Mouse (Mus musculus) central nervous system, embryonic 18 days (tissue): ENCODE measurements around the gene Dok7. TPM values are rescaled to one million over a fixed set of nuclear protein-coding genes. Genes with fewer than 3 reads are reported as not detected.

Experiments used
- polyA plus RNA-seq: library from polyadenylated mRNA; depleted of rRNA; stranded (reverse); fragments of >200 nt; gene quantifications from 2 replicates; pipeline ENCODE4 v1.2.3, GENCODE M21; 2012; rRNA removed

Gene Dok7
- polyA plus RNA-seq = 11.9 and 12.0 TPM in 2 replicates

GRCm38 (mm10) chr5:35056604-35057432, at the start of gene Dok7:
Gene Dok7, plus strand, starts transcription at chr5:35056766.

GRCm38 (mm10) chr5:35041268-35041829, 15.2 kb upstream of the Dok7 start, which contains the start of gene Hgfac:
Gene Hgfac, plus strand, starts transcription at chr5:35041509.

GRCm38 (mm10) chr5:35104960-35105921, 48.7 kb downstream of the Dok7 start, which contains the start of gene Lrpap1:
Gene Lrpap1, minus strand, starts transcription at chr5:35105766.

Other genes starting within 250 kb of the Dok7 start
- gene Msantd1, start 148.8 kb upstream of the Dok7 start, polyA plus RNA-seq = 15.0 and 17.1 TPM in 2 replicates
- gene Rgs12, start 107.3 kb upstream of the Dok7 start, polyA plus RNA-seq = 39.2 and 39.8 TPM in 2 replicates
- gene Hgfac, start 15.3 kb upstream of the Dok7 start, polyA plus RNA-seq = 1.5 and 1.7 TPM in 2 replicates
- 61.9 and 65.0 TPM in 2 replicates for gene Lrpap1, start 49.0 kb downstream of the Dok7 start, polyA plus RNA-seq
- gene Adra2c, start 221.6 kb downstream of the Dok7 start, polyA plus RNA-seq = 4.6 and 4.8 TPM in 2 replicates